Mouse (Mus musculus): ENCODE measurements around the gene Ccdc38. TPM values are rescaled to one million over a fixed set of nuclear protein-coding genes. Genes with fewer than 3 reads are reported as not detected.

Gene Ccdc38
- polyA plus RNA-seq, 1 experiment from 2014 or later = 0.19 TPM

DNA sequence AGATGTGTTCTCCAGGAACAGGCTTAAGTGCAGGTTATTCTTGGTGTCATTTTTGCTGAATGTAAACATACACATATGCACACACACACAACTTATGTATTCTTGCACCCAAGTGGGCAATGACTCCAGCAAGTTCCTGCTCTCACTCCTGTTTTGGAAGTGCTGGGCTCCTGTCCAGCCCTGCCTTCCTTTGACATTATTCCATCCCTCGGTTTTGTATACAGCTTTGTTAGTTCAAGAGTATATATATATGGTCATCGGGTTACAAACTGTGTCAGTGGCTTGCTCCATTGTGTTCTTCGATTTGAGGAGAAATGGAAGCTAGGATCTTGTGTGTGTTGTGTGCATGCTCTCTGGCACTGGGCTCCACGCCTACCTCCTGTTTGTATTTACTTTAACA lies 22.2 kb upstream of the Ccdc38 start:
- no peaks in the 10 kb centered on the region for H3K27me3 ChIP-seq (ENCODE audit: control insufficient read depth, insufficient read depth, low read length)
- no peaks in the 10 kb centered on the region for H3K36me3 ChIP-seq (ENCODE audit: control insufficient read depth, insufficient read depth, low read length)
- no peak overlapping the region for H3K4me3 ChIP-seq (ENCODE audit: low read depth, low read length)
- no peak overlapping the region for H3K4me2 ChIP-seq
- H3K9ac ChIP-seq (ENCODE audit: low read depth, low read length) = no peak overlapping the region
- 78% methylated on average over 4 of the region's 4 CpGs for WGBS (ENCODE audit: insufficient replicate concordance)
- no peak overlapping the region for H3K27ac ChIP-seq (ENCODE audit: low read depth, low read length)
- H3K9me3 ChIP-seq (replicated peaks; ENCODE audit: control insufficient read depth, low read length) = no peaks in the 10 kb centered on the region
- ATAC-seq (replicated peaks; ENCODE audit: insufficient number of reproducible peaks, low FRiP score, low TSS enrichment) = no peak
- no peaks in the 10 kb centered on the region for H3K4me1 ChIP-seq (ENCODE audit: control insufficient read depth, insufficient read depth, low read length)

- H3K36me3 ChIP-seq (ENCODE audit: control insufficient read depth, insufficient read depth, low read length) = no peaks in the 10 kb centered on the region
- H3K4me2 ChIP-seq = no peak overlapping the region
- no peak overlapping the region for H3K9ac ChIP-seq (ENCODE audit: low read depth, low read length)
- ATAC-seq (replicated peaks; ENCODE audit: insufficient number of reproducible peaks, low FRiP score, low TSS enrichment) = no peak
- no peaks in the 10 kb centered on the region for H3K4me1 ChIP-seq (ENCODE audit: control insufficient read depth, insufficient read depth, low read length)
- 75% methylated on average over 2 of the region's 2 CpGs for WGBS (ENCODE audit: insufficient replicate concordance)
- no peak overlapping the region for H3K27ac ChIP-seq (ENCODE audit: low read depth, low read length)
- H3K9me3 ChIP-seq (replicated peaks; ENCODE audit: control insufficient read depth, low read length) = no peaks in the 10 kb centered on the region
- no peaks in the 10 kb centered on the region for H3K27me3 ChIP-seq (ENCODE audit: control insufficient read depth, insufficient read depth, low read length)
- no peak overlapping the region for H3K4me3 ChIP-seq (ENCODE audit: low read depth, low read length)
Observed at GRCm38 (mm10) chr10:93518620-93519019, 21.8 kb upstream of the Ccdc38 start.

- Histone ChIP-seq H3K9me3 (replicated peaks; ENCODE audit: control insufficient read depth, low read length) (no peaks in the 10 kb centered on the region), H3K4me1 (ENCODE audit: control insufficient read depth, insufficient read depth, low read length) (no peaks in the 10 kb centered on the region), H3K4me3 (ENCODE audit: low read depth, low read length) (no peak overlapping the region), H3K4me2 (no peak overlapping the region), H3K27ac (ENCODE audit: low read depth, low read length) (no peak overlapping the region), H3K9ac (ENCODE audit: low read depth, low read length) (no peak overlapping the region), H3K27me3 (ENCODE audit: control insufficient read depth, insufficient read depth, low read length) (no peaks in the 10 kb centered on the region), H3K36me3 (ENCODE audit: control insufficient read depth, insufficient read depth, low read length) (no peaks in the 10 kb centered on the region)
- ATAC-seq (replicated peaks; ENCODE audit: insufficient number of reproducible peaks, low FRiP score, low TSS enrichment) = no peak
- WGBS (ENCODE audit: insufficient replicate concordance) = 85% methylated on average over 8 of the region's 8 CpGs
Observed at GRCm38 (mm10) chr10:93519159-93519558, 21.3 kb upstream of the Ccdc38 start.

- no peak overlapping the region for H3K4me2 ChIP-seq
- ATAC-seq (replicated peaks; ENCODE audit: insufficient number of reproducible peaks, low FRiP score, low TSS enrichment) = no peak
Observed at GRCm38 (mm10) chr10:93519756-93520155, 20.7 kb upstream of the Ccdc38 start.

DNA sequence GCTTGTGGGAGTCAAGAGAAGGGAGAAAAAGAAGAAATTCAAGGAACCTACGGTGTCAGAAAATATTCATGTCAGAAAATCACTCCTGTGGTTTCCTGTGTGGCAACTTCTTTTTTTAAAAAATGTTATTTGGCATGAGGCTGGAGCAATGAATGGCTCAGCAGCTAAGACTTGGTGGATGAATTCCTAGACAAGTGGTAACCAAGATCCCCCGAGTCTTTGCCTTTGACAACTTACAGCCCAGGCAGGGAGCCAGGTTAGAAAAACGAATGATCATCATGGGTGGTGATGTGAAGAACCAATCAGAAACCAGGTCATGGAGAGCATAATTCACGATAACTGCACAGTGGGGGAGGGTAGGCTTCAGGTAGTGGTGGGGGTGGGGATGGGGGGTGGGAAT lies 19.4 kb upstream of the Ccdc38 start:
- Histone ChIP-seq H3K36me3 (ENCODE audit: control insufficient read depth, insufficient read depth, low read length) (no peaks in the 10 kb centered on the region), H3K4me1 (ENCODE audit: control insufficient read depth, insufficient read depth, low read length) (no peaks in the 10 kb centered on the region), H3K9ac (ENCODE audit: low read depth, low read length) (no peak overlapping the region), H3K4me2 (no peak overlapping the region), H3K4me3 (ENCODE audit: low read depth, low read length) (no peak overlapping the region), H3K27ac (ENCODE audit: low read depth, low read length) (no peak overlapping the region), H3K27me3 (ENCODE audit: control insufficient read depth, insufficient read depth, low read length) (no peaks in the 10 kb centered on the region), H3K9me3 (replicated peaks; ENCODE audit: control insufficient read depth, low read length) (no peaks in the 10 kb centered on the region)
- 67% methylated on average over 4 of the region's 4 CpGs for WGBS (ENCODE audit: insufficient replicate concordance)
- ATAC-seq (replicated peaks; ENCODE audit: insufficient number of reproducible peaks, low FRiP score, low TSS enrichment) = no peak

More at GRCm38 (mm10) chr10:93519756-93520155, 20.7 kb upstream of the Ccdc38 start:
- H3K36me3 ChIP-seq (ENCODE audit: control insufficient read depth, insufficient read depth, low read length) = no peaks in the 10 kb centered on the region
- no peak overlapping the region for H3K27ac ChIP-seq (ENCODE audit: low read depth, low read length)
- WGBS (ENCODE audit: insufficient replicate concordance) = 69% methylated on average over 5 of the region's 5 CpGs
- no peaks in the 10 kb centered on the region for H3K4me1 ChIP-seq (ENCODE audit: control insufficient read depth, insufficient read depth, low read length)
- no peak overlapping the region for H3K4me3 ChIP-seq (ENCODE audit: low read depth, low read length)
- H3K9ac ChIP-seq (ENCODE audit: low read depth, low read length) = no peak overlapping the region
- H3K9me3 ChIP-seq (replicated peaks; ENCODE audit: control insufficient read depth, low read length) = no peaks in the 10 kb centered on the region
- H3K27me3 ChIP-seq (ENCODE audit: control insufficient read depth, insufficient read depth, low read length) = no peaks in the 10 kb centered on the region

GRCm38 (mm10) chr10:93525329-93525728 lies 15.1 kb upstream of the Ccdc38 start:
- ATAC-seq (replicated peaks; ENCODE audit: insufficient number of reproducible peaks, low FRiP score, low TSS enrichment) = no peak
- Histone ChIP-seq H3K27me3 (ENCODE audit: control insufficient read depth, insufficient read depth, low read length) (no peaks in the 10 kb centered on the region), H3K9me3 (replicated peaks; ENCODE audit: control insufficient read depth, low read length) (no peaks in the 10 kb centered on the region), H3K27ac (ENCODE audit: low read depth, low read length) (no peak overlapping the region), H3K4me2 (no peak overlapping the region), H3K36me3 (ENCODE audit: control insufficient read depth, insufficient read depth, low read length) (no peaks in the 10 kb centered on the region), H3K4me3 (ENCODE audit: low read depth, low read length) (no peak overlapping the region), H3K9ac (ENCODE audit: low read depth, low read length) (no peak overlapping the region), H3K4me1 (ENCODE audit: control insufficient read depth, insufficient read depth, low read length) (no peaks in the 10 kb centered on the region)
- WGBS (ENCODE audit: insufficient replicate concordance) = 81% methylated on average over 1 of the region's 1 CpGs

DNA sequence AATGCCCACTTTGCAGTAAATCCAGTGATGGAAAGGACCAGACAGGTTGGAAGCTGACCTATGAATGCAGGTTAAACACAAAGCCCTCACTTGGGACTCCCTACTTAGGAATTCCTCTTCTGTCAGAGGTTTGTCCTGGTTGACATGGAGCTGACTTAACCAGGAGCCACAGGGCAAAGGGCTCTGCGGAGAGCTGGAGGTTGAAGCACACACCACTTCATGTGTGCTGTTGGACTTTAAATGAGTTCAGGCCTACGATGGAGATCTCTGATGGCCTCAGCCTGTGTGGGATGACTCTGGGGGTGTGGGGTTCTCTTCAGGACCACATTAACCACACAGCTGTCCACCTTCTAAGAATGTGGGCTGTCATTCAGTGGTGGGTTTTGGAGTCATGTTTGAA lies 2.1 kb upstream of the Ccdc38 start:
- no peak for ATAC-seq (replicated peaks; ENCODE audit: insufficient number of reproducible peaks, low FRiP score, low TSS enrichment)
- no peak overlapping the region for H3K27ac ChIP-seq (ENCODE audit: low read depth, low read length)
- H3K27me3 ChIP-seq (ENCODE audit: control insufficient read depth, insufficient read depth, low read length) = peaks cover 18% of the 10 kb centered on the region
- 85% methylated on average over 2 of the region's 2 CpGs for whole genome bisulfite sequencing (ENCODE audit: insufficient replicate concordance)
- no peak overlapping the region for H3K9ac ChIP-seq (ENCODE audit: low read depth, low read length)
- H3K4me2 ChIP-seq = no peak overlapping the region
- H3K4me3 ChIP-seq (ENCODE audit: low read depth, low read length) = no peak overlapping the region
- H3K4me1 ChIP-seq (ENCODE audit: control insufficient read depth, insufficient read depth, low read length) = peaks cover 5% of the 10 kb centered on the region
- no peaks in the 10 kb centered on the region for H3K36me3 ChIP-seq (ENCODE audit: control insufficient read depth, insufficient read depth, low read length)
- no peaks in the 10 kb centered on the region for H3K9me3 ChIP-seq (replicated peaks; ENCODE audit: control insufficient read depth, low read length)

GRCm38 (mm10) chr10:93538818-93539217 lies 1.6 kb upstream of the Ccdc38 start:
- Histone ChIP-seq H3K9me3 (replicated peaks; ENCODE audit: control insufficient read depth, low read length) (no peaks in the 10 kb centered on the region), H3K36me3 (ENCODE audit: control insufficient read depth, insufficient read depth, low read length) (no peaks in the 10 kb centered on the region), H3K4me1 (ENCODE audit: control insufficient read depth, insufficient read depth, low read length) (peaks cover 5% of the 10 kb centered on the region), H3K27me3 (ENCODE audit: control insufficient read depth, insufficient read depth, low read length) (peaks cover 18% of the 10 kb centered on the region), H3K4me3 (ENCODE audit: low read depth, low read length) (no peak overlapping the region), H3K27ac (ENCODE audit: low read depth, low read length) (no peak overlapping the region), H3K9ac (ENCODE audit: low read depth, low read length) (no peak overlapping the region), H3K4me2 (no peak overlapping the region)
- ATAC-seq (replicated peaks; ENCODE audit: insufficient number of reproducible peaks, low FRiP score, low TSS enrichment) = no peak
- 54% methylated on average over 6 of the region's 6 CpGs for WGBS (ENCODE audit: insufficient replicate concordance)

GRCm38 (mm10) chr10:93539775-93540430 lies 529 bp upstream of the Ccdc38 start, which contains the start of gene Amdhd1:
TSS of gene Amdhd1 (minus strand) at chr10:93540033.
- no peaks in the 10 kb centered on the region for H3K36me3 ChIP-seq (ENCODE audit: control insufficient read depth, insufficient read depth, low read length)
- H3K4me1 ChIP-seq (ENCODE audit: control insufficient read depth, insufficient read depth, low read length) = peaks cover 5% of the 10 kb centered on the region; the same call in 1 of the 2 replicates
- ATAC-seq (replicated peaks; ENCODE audit: insufficient number of reproducible peaks, low FRiP score, low TSS enrichment) = peak; percentile 84
- peak within 1 kb of the TSS; percentile 29; the same call in 1 of the 2 replicates for H3K27ac ChIP-seq (ENCODE audit: low read depth, low read length)
- H3K27me3 ChIP-seq (ENCODE audit: control insufficient read depth, insufficient read depth, low read length) = peaks cover 9% of the 10 kb centered on the region
- 3% methylated on average over 34 of the region's 35 CpGs for WGBS (ENCODE audit: insufficient replicate concordance)
- no peaks in the 10 kb centered on the region for H3K9me3 ChIP-seq (replicated peaks; ENCODE audit: control insufficient read depth, low read length)
- H3K4me2 ChIP-seq = peak within 1 kb of the TSS; percentile 61
- H3K4me3 ChIP-seq (ENCODE audit: low read depth, low read length) = peak within 1 kb of the TSS; percentile 33
- H3K9ac ChIP-seq (ENCODE audit: low read depth, low read length) = peak within 1 kb of the TSS; percentile 40
